Mouse (Mus musculus) brain, embryonic 14.5 days (tissue): ENCODE measurements around the gene Cables2. TPM values are rescaled to one million over a fixed set of nuclear protein-coding genes. Genes with fewer than 3 reads are reported as not detected.

Source experiments
- DNase-seq: peaks from one replicate; pipeline ENCODE4 v3.0.0-alpha.2; 2011; ENCODE audit warnings: low read depth
- CTCF ChIP-seq: fragments of 200-500 bp; IDR thresholded peaks from 2 replicates; pipeline ENCODE4 v1.5.1; 2012; ENCODE audit warnings: inconsistent platforms, mild to moderate bottlenecking, moderate library complexity, borderline replicate concordance; ENCODE audit not compliant: insufficient read depth, insufficient read length; ENCODE audit errors: extremely low read depth
- POLR2A ChIP-seq: fragments of 200-500 bp; IDR thresholded peaks from 2 replicates; pipeline ENCODE4 v1.6.1; 2012; ENCODE audit warnings: mild to moderate bottlenecking, inconsistent platforms, borderline replicate concordance; ENCODE audit not compliant: poor library complexity, insufficient read depth, insufficient read length, severe bottlenecking; ENCODE audit errors: extremely low read depth
- polyA plus RNA-seq: library from polyadenylated mRNA; depleted of rRNA; stranded (reverse); fragments of >200 nt; gene quantifications from 2 replicates; pipeline ENCODE4 v1.2.3, GENCODE M21; 2012

Cables2 gene
- polyA plus RNA-seq, 1 experiment: 62.5 TPM

DNA sequence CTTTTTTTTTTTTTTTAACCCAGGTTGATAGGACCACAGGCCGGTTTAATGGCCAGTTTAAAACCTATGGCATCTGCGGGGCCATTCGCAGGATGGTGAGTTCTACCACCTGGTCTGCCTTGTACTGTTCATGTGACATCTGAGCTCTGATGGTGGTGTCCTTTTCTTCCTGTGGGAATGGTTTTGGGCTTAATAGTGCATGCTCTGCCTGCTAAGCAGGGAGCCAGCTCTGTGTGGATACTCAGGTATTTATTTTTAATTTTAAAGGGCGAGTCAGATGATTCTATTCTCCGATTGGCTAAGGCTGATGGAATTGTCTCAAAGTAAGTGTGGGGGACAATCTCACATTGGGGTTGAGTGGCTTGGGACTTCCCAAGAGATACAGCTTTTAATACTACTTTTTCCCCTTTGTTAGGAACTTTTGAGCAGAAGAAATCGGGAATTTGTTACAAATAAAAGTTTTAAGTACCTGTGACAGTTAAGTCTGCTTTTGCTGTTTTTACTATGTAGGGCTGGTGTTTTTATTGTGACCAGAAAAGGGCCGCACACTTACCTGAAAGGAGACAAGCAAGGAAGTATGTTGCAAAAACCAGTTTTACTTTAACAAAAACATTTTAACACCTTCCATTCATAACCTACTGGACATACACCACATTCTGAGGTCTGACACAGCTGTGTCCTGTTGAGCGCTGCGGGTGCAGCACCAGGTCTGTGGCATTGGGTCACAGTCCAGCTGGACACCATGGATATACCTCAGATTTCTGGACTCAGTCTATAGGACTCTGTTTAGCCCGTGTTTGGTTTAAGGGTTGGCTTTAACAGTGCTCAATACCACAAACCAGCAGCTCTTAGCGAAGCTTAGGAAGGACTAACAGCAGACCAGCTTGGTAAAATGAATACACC is 15.1 kb downstream of the Cables2 start:
- TF ChIP-seq CTCF (no peak), POLR2A (no peak)
- no peak for DNase-seq

- peak; percentile 100 for DNase-seq
- TF ChIP-seq CTCF (no peak), POLR2A (peak; percentile 58; the same call in 1 of the 2 replicates)
Measured at GRCm38 (mm10) chr2:180257001-180257521, 16.2 kb downstream of the Cables2 start, which contains the start of gene Rps21. TSS of gene Rps21 (plus strand) at chr2:180257377.

DNA sequence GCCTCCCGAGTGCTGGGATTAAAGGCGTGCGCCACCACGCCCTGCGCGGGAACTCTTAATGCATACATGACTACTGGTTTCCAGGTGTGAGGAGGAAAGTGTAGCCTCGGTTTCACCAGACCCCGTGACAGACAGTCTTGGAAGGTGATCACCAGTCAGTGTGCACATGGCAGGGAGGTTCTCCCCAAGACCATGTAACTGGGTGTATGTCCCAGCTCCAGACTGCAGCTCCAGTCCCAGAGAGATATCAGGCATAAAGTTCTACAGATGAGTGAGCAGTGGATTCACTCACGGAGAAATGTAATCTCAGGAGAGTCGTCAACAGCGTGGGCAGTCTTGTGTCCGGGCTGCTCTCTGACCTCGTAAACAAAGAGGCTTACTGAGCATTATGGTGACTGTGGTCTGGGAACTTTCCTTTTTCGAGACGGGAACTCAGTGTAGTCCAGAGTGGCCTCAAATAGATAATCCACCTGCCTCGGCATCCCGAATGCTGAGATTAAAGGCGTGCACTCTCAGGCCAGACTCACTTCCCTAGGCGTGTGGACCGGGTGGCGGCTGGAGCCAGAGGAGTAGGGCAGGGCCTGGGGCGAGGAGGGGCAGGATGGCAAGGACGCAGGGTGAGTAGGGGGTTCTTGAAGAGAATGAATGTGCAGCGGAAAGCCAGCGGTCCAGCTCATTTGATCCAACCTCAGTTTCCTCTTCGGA is 16.8 kb downstream of the Cables2 start:
- peak; percentile 22 for DNase-seq
- no peak for TF ChIP-seq POLR2A
- no peak for TF ChIP-seq CTCF

- TF ChIP-seq POLR2A (no peak), CTCF (no peak)
- DNase-seq: no peak
Measured at GRCm38 (mm10) chr2:180255701-180256100, 17.6 kb downstream of the Cables2 start.

GRCm38 (mm10) chr2:180254436-180255209 is 18.7 kb downstream of the Cables2 start:
- DNase-seq: no peak
- TF ChIP-seq POLR2A (no peak), CTCF (no peak)

GRCm38 (mm10) chr2:180251838-180252237 is 21.5 kb downstream of the Cables2 start:
- no peak for DNase-seq

GRCm38 (mm10) chr2:180250930-180251611 is 22.2 kb downstream of the Cables2 start:
- DNase-seq: peak; percentile 95
- TF ChIP-seq CTCF (peak; percentile 94), POLR2A (no peak)

More at GRCm38 (mm10) chr2:180251838-180252237, 21.5 kb downstream of the Cables2 start:
- TF ChIP-seq CTCF: no peak
- no peak for TF ChIP-seq POLR2A

GRCm38 (mm10) chr2:180248947-180249660 is 24.2 kb downstream of the Cables2 start:
- no peak for TF ChIP-seq CTCF
- no peak for TF ChIP-seq POLR2A
- no peak for DNase-seq

- DNase-seq: no peak
- no peak for TF ChIP-seq CTCF
- TF ChIP-seq POLR2A: no peak
Measured at GRCm38 (mm10) chr2:180247916-180248315, 25.4 kb downstream of the Cables2 start.

GRCm38 (mm10) chr2:180243108-180243507 is 30.2 kb downstream of the Cables2 start:
- DNase-seq: no peak
- TF ChIP-seq POLR2A (no peak), CTCF (no peak)

GRCm38 (mm10) chr2:180238591-180238990 is 34.7 kb downstream of the Cables2 start:
- DNase-seq: no peak
- TF ChIP-seq POLR2A: no peak
- TF ChIP-seq CTCF: no peak

DNA sequence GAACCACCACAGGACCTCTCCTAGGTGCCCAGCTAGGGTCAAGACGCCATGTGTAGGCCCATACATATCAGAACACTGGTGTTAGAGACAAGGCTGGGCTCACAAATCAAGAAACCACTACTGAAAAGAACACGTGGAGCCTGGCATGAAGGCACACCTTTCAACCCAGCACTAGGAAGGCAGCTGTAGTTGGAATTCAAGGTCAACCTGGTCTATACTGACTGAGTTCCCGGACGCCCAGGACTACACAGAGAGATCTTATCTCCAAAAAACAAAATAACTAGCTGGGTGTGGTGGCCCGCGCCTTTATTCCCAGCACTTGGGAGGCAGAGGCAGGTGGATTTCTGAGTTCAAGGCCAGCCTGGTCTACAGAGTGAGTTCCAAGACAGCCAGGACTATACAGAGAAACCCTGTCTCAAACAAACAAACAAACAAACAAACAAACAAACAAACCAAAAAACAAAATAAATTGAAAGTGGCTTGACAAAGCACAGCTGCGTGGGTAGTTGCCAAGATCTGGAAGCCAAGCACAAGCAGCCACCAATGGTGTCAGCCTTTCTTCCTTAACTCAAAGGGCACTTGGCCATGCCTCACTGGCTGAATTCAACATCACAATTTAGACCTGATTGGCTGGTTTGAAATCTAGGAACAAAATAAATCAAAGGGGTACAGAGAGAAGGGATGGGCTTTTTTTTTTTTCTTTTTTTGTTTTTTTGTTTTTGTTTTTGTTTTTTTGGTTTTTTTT is 35.5 kb downstream of the Cables2 start:
- TF ChIP-seq POLR2A (no peak), CTCF (no peak)
- DNase-seq: no peak
